Mouse (Mus musculus): ENCODE results near the gene Pde4c. TPM values are rescaled to one million over a fixed set of nuclear protein-coding genes. Genes with fewer than 3 reads are reported as not detected.

Pde4c gene
- polyA plus RNA-seq, 1 experiment from 2014 or later, result 0.54 TPM

- no peaks in the 10 kb centered on the region for H3K9me3 ChIP-seq (ENCODE audit: control insufficient read depth, low read length)
- H3K4me1 ChIP-seq (replicated peaks; ENCODE audit: control insufficient read depth, insufficient read depth, low read length), result no peaks in the 10 kb centered on the region
- WGBS, result 12% methylated on average over 19 of the region's 19 CpGs
- no peak for ATAC-seq
- no peak overlapping the region for H3K4me3 ChIP-seq (replicated peaks; ENCODE audit: low read length)
- H3K9ac ChIP-seq (replicated peaks; ENCODE audit: low read depth, low read length), result no peak overlapping the region; the same call in 1 of the 2 replicates
- H3K27me3 ChIP-seq (replicated peaks; ENCODE audit: control insufficient read depth, insufficient read depth, low read length), result no peaks in the 10 kb centered on the region
- no peak overlapping the region for H3K27ac ChIP-seq (ENCODE audit: low read length)
- no peak overlapping the region for H3K4me2 ChIP-seq (ENCODE audit: low read length)
- no peaks in the 10 kb centered on the region for H3K36me3 ChIP-seq (ENCODE audit: control insufficient read depth, insufficient read depth)
Observed at GRCm38 (mm10) chr8:70682193-70682592, 41.3 kb upstream of the Pde4c start.

- H3K4me2 ChIP-seq (ENCODE audit: low read length), result no peak overlapping the region
- no peak overlapping the region for H3K9ac ChIP-seq (replicated peaks; ENCODE audit: low read depth, low read length)
- no peaks in the 10 kb centered on the region for H3K27me3 ChIP-seq (replicated peaks; ENCODE audit: control insufficient read depth, insufficient read depth, low read length)
- no peaks in the 10 kb centered on the region for H3K9me3 ChIP-seq (ENCODE audit: control insufficient read depth, low read length)
- H3K36me3 ChIP-seq (ENCODE audit: control insufficient read depth, insufficient read depth), result no peaks in the 10 kb centered on the region
- no peak overlapping the region for H3K4me3 ChIP-seq (replicated peaks; ENCODE audit: low read length)
- H3K27ac ChIP-seq (ENCODE audit: low read length), result no peak overlapping the region
- ATAC-seq, result no peak
- 57% methylated on average over 3 of the region's 3 CpGs for WGBS
- no peaks in the 10 kb centered on the region for H3K4me1 ChIP-seq (replicated peaks; ENCODE audit: control insufficient read depth, insufficient read depth, low read length)
Observed at GRCm38 (mm10) chr8:70682692-70683091, 40.8 kb upstream of the Pde4c start.

- Histone ChIP-seq H3K4me1 (replicated peaks; ENCODE audit: control insufficient read depth, insufficient read depth, low read length) (no peaks in the 10 kb centered on the region), H3K9ac (replicated peaks; ENCODE audit: low read depth, low read length) (no peak overlapping the region), H3K36me3 (ENCODE audit: control insufficient read depth, insufficient read depth) (no peaks in the 10 kb centered on the region), H3K4me3 (replicated peaks; ENCODE audit: low read length) (no peak overlapping the region), H3K27me3 (replicated peaks; ENCODE audit: control insufficient read depth, insufficient read depth, low read length) (no peaks in the 10 kb centered on the region), H3K27ac (ENCODE audit: low read length) (no peak overlapping the region), H3K4me2 (ENCODE audit: low read length) (no peak overlapping the region), H3K9me3 (ENCODE audit: control insufficient read depth, low read length) (no peaks in the 10 kb centered on the region)
- 51% methylated on average over 7 of the region's 7 CpGs for WGBS
- ATAC-seq, result peak; percentile 21; the same call in 1 of the 2 replicates
Observed at GRCm38 (mm10) chr8:70684291-70684690, 39.2 kb upstream of the Pde4c start.

GRCm38 (mm10) chr8:70687576-70687975, 35.9 kb upstream of the Pde4c start:
- no peak overlapping the region for H3K9ac ChIP-seq (replicated peaks; ENCODE audit: low read depth, low read length)
- no peak overlapping the region for H3K27ac ChIP-seq (ENCODE audit: low read length)
- no peak overlapping the region for H3K4me3 ChIP-seq (replicated peaks; ENCODE audit: low read length)
- no peak for ATAC-seq
- 80% methylated on average over 8 of the region's 8 CpGs for WGBS
- H3K36me3 ChIP-seq (ENCODE audit: control insufficient read depth, insufficient read depth), result no peaks in the 10 kb centered on the region
- H3K27me3 ChIP-seq (replicated peaks; ENCODE audit: control insufficient read depth, insufficient read depth, low read length), result no peaks in the 10 kb centered on the region
- no peaks in the 10 kb centered on the region for H3K9me3 ChIP-seq (ENCODE audit: control insufficient read depth, low read length)
- H3K4me2 ChIP-seq (ENCODE audit: low read length), result no peak overlapping the region
- H3K4me1 ChIP-seq (replicated peaks; ENCODE audit: control insufficient read depth, insufficient read depth, low read length), result peaks cover 17% of the 10 kb centered on the region

- H3K9me3 ChIP-seq (ENCODE audit: control insufficient read depth, low read length), result no peaks in the 10 kb centered on the region
- H3K4me2 ChIP-seq (ENCODE audit: low read length), result no peak overlapping the region
- no peak overlapping the region for H3K4me3 ChIP-seq (replicated peaks; ENCODE audit: low read length)
- H3K9ac ChIP-seq (replicated peaks; ENCODE audit: low read depth, low read length), result no peak overlapping the region
- H3K4me1 ChIP-seq (replicated peaks; ENCODE audit: control insufficient read depth, insufficient read depth, low read length), result peaks cover 17% of the 10 kb centered on the region
- H3K27ac ChIP-seq (ENCODE audit: low read length), result no peak overlapping the region
- WGBS, result 97% methylated on average over 3 of the region's 3 CpGs
- no peak for ATAC-seq
- H3K27me3 ChIP-seq (replicated peaks; ENCODE audit: control insufficient read depth, insufficient read depth, low read length), result no peaks in the 10 kb centered on the region
- no peaks in the 10 kb centered on the region for H3K36me3 ChIP-seq (ENCODE audit: control insufficient read depth, insufficient read depth)
Observed at GRCm38 (mm10) chr8:70688136-70688535, 35.4 kb upstream of the Pde4c start.

GRCm38 (mm10) chr8:70689892-70690390, 33.6 kb upstream of the Pde4c start:
- Histone ChIP-seq H3K27me3 (replicated peaks; ENCODE audit: control insufficient read depth, insufficient read depth, low read length) (no peaks in the 10 kb centered on the region), H3K36me3 (ENCODE audit: control insufficient read depth, insufficient read depth) (no peaks in the 10 kb centered on the region), H3K9ac (replicated peaks; ENCODE audit: low read depth, low read length) (no peak overlapping the region), H3K4me3 (replicated peaks; ENCODE audit: low read length) (no peak overlapping the region), H3K4me1 (replicated peaks; ENCODE audit: control insufficient read depth, insufficient read depth, low read length) (peaks cover 17% of the 10 kb centered on the region), H3K4me2 (ENCODE audit: low read length) (no peak overlapping the region), H3K9me3 (ENCODE audit: control insufficient read depth, low read length) (no peaks in the 10 kb centered on the region), H3K27ac (ENCODE audit: low read length) (no peak overlapping the region)
- WGBS, result 75% methylated on average over 5 of the region's 5 CpGs
- ATAC-seq, result no peak

- Histone ChIP-seq H3K36me3 (ENCODE audit: control insufficient read depth, insufficient read depth) (no peaks in the 10 kb centered on the region), H3K4me1 (replicated peaks; ENCODE audit: control insufficient read depth, insufficient read depth, low read length) (peaks cover 25% of the 10 kb centered on the region), H3K9ac (replicated peaks; ENCODE audit: low read depth, low read length) (peak overlapping the region; percentile 73), H3K9me3 (ENCODE audit: control insufficient read depth, low read length) (no peaks in the 10 kb centered on the region), H3K27ac (ENCODE audit: low read length) (peak overlapping the region; percentile 57), H3K4me2 (ENCODE audit: low read length) (peak overlapping the region; percentile 71), H3K4me3 (replicated peaks; ENCODE audit: low read length) (peak overlapping the region; percentile 44), H3K27me3 (replicated peaks; ENCODE audit: control insufficient read depth, insufficient read depth, low read length) (no peaks in the 10 kb centered on the region)
- WGBS, result 56% methylated on average over 4 of the region's 4 CpGs
- no peak; the same call in 1 of the 2 replicates for ATAC-seq
Observed at GRCm38 (mm10) chr8:70691230-70691629, 32.3 kb upstream of the Pde4c start.

GRCm38 (mm10) chr8:70691727-70692231, 31.7 kb upstream of the Pde4c start:
- H3K36me3 ChIP-seq (ENCODE audit: control insufficient read depth, insufficient read depth), result no peaks in the 10 kb centered on the region
- WGBS, result 2% methylated on average over 19 of the region's 20 CpGs
- H3K4me2 ChIP-seq (ENCODE audit: low read length), result peak overlapping the region; percentile 71
- H3K27ac ChIP-seq (ENCODE audit: low read length), result peak overlapping the region; percentile 57
- no peaks in the 10 kb centered on the region for H3K27me3 ChIP-seq (replicated peaks; ENCODE audit: control insufficient read depth, insufficient read depth, low read length)
- peaks cover 30% of the 10 kb centered on the region for H3K4me1 ChIP-seq (replicated peaks; ENCODE audit: control insufficient read depth, insufficient read depth, low read length)
- peak overlapping the region; percentile 44 for H3K4me3 ChIP-seq (replicated peaks; ENCODE audit: low read length)
- no peaks in the 10 kb centered on the region for H3K9me3 ChIP-seq (ENCODE audit: control insufficient read depth, low read length)
- peak; percentile 70 for ATAC-seq
- peak overlapping the region; percentile 73 for H3K9ac ChIP-seq (replicated peaks; ENCODE audit: low read depth, low read length)

GRCm38 (mm10) chr8:70693636-70694035, 29.9 kb upstream of the Pde4c start:
- no peak for ATAC-seq
- Histone ChIP-seq H3K4me3 (replicated peaks; ENCODE audit: low read length) (no peak overlapping the region), H3K9me3 (ENCODE audit: control insufficient read depth, low read length) (no peaks in the 10 kb centered on the region), H3K27me3 (replicated peaks; ENCODE audit: control insufficient read depth, insufficient read depth, low read length) (no peaks in the 10 kb centered on the region), H3K9ac (replicated peaks; ENCODE audit: low read depth, low read length) (no peak overlapping the region), H3K27ac (ENCODE audit: low read length) (no peak overlapping the region), H3K4me2 (ENCODE audit: low read length) (no peak overlapping the region), H3K36me3 (ENCODE audit: control insufficient read depth, insufficient read depth) (no peaks in the 10 kb centered on the region), H3K4me1 (replicated peaks; ENCODE audit: control insufficient read depth, insufficient read depth, low read length) (peaks cover 44% of the 10 kb centered on the region)
- 85% methylated on average over 5 of the region's 5 CpGs for WGBS
